Mouse (Mus musculus) left cerebral cortex, postnatal 14 days (tissue): ENCODE measurements around the gene Eefsec. TPM values are rescaled to one million over a fixed set of nuclear protein-coding genes. Genes with fewer than 3 reads are reported as not detected.

ENCODE experiments used
- DNase-seq, 2 experiments: peaks; one replicate each; pipeline ENCODE4 v3.0.0; 2021 to 2022; ENCODE audit warnings: low spot score in 2 of 2, mixed read lengths in 1 of 2
- intact Hi-C: fragments of 180-260 bp; cut with DNase I; formaldehyde crosslinking; loops from one replicate; pipeline ENCODE4 v1.15.1; 2025
- total RNA-seq, 2 experiments: library from RNA; stranded (reverse); gene quantifications; 2 replicates each; pipeline ENCODE4 v1.2.3; 2021

Gene Eefsec
- total RNA-seq, 2 experiments from 2014 or later = 19.4 to 20.8 TPM

DNA sequence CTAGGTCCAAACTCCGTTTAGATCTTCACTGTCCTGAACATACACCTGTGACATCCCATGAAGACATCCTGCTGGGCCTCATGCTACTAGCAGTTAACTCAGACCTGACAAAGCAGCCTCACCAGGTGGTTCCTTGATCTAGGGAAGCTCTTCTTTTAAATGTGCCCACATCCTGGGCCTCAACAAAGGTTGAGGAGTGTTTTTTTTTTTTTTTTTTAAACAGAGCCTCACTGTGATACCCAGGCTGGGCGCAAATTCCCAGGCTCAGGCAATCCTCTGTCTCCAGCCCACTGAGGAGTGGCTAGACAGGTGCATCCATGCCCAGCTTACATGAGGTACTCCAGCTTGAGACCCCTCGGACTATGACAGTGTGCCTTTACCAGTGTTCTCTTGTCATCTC is 3.8 kb downstream of the Eefsec start:
- intact Hi-C loops = no loop called here
- DNase-seq = no peak

DNA sequence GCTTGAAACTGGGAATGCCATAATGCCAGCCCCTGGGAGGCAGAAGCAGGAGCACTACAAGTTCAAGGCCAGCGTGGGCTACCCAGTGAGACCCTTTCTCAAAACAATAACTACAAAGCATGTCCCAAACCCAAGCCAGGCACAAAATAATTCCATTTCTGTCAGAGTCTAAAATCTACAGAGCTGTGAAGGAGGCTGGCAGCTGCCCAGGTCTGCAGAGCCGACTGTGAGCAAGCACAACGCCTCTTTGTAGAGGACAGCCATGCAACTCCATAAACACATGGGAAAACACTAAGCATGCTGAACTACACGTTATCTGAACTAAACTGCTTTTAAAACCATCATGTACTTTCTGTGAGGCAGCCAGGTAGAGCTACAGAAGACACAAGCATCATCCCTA is 7.3 kb downstream of the Eefsec start:
- intact Hi-C loops = no loop called here

DNA sequence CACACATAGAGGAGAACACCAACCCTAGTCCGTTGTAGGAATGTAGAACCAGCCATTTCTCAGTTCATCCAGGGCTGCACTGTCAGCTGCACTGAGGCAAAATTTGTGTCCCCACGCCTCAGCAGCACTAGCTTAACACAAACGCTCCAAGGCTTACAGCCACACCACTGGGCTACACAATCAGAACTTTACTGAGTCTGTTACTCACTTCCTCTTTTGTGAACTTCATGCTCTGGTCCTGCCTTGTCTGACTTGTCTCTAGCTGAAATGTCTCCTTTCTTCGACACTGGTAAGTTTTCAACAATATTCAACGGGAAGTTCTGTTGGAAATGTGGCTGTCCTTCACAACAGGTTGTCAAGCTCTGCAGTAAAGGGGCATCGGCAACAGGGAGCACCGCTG is 10.7 kb downstream of the Eefsec start:
- DNase-seq = no peak
- intact Hi-C loops = no loop called here

More for the DNA sequence above, 7.3 kb downstream of the Eefsec start:
- peak; percentile 55 to 58 for DNase-seq

DNA sequence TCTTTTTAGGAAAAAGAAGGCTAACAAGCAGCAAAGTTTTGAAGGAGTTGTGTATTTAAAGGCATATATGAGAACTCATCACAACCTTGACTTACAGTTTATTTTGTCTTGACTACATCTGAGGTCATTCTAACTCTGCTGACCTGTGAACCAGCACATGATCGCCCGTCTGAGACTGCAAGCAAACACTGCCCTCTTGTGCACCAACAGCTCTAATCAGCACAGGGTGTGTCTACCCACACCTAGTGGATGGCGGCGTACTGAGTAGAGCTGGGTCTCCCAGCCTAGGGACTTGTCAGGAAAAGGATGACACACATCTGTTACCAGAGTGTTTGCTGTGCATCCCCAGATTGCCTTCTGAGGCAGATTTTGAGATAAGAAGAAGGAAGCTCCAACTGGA is 15.1 kb downstream of the Eefsec start:
- intact Hi-C loops = no loop called here
- no peak for DNase-seq

DNA sequence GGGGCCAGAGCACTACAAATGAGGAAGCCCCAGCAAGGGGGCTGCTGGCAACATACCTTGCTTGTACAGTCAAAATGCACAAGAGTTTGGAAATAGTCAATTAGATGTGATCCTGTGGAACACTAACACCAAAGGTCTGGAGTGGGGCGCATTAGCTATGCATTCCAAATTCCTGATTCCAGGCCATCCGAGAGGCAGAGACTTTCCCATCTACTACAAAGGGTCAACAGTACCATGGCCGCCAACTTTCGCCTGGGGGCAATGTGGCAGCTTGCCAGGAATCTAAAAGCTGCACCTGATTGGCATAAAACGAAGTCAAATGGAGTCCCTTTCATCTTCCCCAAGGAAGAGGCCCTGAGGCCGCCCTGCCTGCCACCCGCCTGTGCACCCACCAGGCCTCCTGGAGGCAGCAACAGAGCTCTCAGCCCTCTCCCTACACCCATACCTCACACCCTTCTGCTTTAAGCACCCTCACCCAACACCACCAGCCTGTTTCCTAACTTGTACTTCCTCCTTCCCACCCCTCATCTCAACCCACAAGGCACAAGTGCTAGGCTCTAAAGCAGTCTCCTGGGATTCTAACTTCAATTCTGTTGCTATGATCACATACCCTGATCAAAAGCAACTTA is 30.1 kb downstream of the Eefsec start:
- DNase-seq = no peak
- intact Hi-C loops = no loop called here

DNA sequence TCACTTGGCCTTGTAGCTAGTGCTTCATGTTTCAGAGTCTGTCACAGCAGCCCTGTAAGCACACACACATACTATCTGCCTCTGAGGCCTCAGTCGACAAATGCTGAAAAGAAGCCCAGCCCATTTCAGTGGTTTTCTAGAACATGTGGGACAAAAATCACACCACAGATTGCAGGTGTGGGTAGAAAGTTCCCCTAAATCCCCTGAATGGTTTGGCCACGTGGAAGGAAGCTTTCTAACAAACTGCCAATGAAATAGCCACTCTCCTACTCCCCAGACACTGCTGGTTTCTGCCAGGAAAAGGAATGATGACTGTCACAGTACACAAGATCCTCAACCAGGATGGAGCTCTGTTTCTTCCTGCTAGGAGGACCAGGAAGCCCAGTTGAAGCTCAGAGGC is 33.7 kb downstream of the Eefsec start:
- intact Hi-C loops = no loop called here
- DNase-seq = no peak

DNA sequence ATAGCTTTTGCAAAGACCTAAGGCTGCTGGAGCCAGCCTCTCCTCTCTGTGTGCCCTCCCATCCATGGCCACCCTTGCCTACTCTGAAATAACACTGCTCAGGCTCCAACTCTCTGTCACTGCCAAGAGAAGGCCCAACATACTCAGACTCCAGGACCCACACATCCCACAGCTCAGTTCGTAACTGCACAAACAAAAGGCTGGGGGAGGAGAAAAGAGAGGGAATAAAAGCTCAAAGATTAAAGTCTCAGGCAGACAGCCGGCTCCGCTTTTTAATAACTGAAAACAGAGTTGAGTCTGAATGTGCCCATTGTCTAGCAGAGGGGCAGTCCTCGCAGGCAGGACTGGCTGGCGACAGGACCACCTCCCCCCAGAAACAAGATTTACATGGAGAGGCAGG is 36.8 kb downstream of the Eefsec start:
- intact Hi-C loops = no loop called here
- no peak for DNase-seq

DNA sequence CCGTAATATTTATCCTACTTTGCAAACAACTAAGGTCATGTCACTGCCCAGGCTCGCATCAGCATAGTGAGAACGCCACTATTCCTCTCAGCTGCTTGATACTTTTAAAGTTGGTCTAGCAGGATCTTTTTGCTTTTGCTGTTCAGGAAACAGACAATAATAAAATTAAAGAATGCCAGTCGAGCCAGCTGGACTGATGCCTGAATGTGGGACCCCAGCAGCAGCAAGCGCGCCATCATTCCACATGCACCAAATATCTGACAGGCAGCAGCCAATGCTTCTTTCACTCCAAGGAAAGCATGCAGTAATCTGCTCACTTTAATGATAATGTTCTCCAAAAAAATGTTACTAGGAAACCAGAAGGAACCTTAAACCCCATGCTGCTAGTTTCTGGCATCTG is 45.9 kb downstream of the Eefsec start:
- DNase-seq = no peak
- intact Hi-C loops = no loop called here

DNA sequence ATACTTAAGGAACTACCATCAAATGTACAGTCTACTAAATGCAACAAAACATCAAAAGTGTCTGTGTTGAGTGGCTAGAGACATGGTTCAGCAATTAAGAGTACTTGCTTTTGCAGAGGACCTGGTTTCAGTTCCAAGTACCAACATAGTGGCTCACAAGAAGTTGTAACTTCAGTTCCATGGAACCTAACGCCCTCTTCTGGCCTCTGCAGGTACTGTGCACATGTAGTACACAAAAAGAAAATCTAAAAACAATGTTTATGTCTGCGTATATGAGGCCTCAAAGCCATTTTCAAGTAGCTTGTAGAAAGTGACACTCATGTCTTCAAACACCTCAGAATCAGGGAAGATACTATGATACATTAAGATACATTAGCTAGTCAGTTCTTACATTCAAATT is 48.4 kb downstream of the Eefsec start:
- intact Hi-C loops = no loop called here

DNA sequence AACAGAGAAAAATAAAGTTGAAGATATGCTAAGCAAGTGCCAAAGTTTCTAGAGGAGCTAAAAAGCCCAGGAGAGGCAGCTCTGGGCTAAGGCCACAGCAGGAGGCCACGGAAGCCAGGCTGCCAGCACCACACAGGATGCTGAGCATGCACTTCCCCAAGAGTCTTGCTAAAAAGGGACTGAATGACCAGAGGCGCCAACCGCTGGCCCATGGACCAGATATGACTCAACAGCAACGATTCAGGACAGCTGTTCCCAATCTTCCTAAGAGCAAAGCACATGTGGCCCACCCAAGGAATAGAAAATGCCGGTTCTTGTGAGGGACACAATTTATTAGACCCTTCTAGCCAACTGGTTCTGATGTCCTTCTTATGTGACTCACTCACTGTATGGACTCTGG is 57.4 kb downstream of the Eefsec start:
- DNase-seq = no peak
- intact Hi-C loops = no loop called here

More for the DNA sequence above, 48.4 kb downstream of the Eefsec start:
- no peak for DNase-seq

DNA sequence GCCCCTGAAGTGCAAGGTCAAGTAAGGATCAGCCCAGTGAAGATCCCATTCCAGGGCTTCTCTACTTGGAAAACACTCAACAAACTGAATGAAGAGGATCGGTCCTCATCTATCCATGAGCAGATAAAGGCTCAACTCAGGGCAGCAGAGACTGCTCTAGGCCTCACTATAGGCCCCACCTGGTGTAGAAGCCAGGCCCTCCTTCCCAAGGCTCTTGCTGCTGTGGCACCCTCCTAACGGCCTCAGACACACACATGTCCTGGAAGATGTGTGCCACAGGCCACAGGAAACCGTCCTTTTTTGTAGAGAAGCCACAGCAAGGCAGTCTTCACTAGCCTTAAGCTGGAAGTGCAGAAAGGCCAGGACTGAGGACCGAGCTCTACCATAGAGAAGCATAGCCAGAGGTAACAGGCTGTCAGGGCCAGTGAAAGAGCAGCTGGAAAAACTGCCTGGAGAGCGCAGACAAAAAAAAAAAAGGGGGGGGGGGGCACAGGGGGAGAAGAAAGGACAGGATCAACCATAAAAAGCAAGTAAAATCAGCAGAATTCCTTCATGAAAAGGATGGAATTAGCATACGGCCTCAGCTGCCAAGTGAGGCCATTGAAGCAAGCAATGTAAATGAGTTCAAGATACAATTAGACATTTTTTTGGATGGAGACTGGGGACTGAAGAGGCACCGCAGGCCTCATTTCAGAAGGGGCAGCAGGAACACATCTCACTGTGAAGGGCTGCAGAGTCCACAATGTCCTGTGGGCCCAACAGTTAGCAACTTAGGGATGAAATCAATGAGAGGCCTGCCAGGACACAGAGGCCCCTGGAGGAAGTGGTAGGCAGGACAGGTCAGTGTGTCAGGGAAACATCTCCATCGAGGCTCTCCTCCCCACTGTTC is 58.3 kb downstream of the Eefsec start:
- intact Hi-C loops = no loop called here
- no peak for DNase-seq

DNA sequence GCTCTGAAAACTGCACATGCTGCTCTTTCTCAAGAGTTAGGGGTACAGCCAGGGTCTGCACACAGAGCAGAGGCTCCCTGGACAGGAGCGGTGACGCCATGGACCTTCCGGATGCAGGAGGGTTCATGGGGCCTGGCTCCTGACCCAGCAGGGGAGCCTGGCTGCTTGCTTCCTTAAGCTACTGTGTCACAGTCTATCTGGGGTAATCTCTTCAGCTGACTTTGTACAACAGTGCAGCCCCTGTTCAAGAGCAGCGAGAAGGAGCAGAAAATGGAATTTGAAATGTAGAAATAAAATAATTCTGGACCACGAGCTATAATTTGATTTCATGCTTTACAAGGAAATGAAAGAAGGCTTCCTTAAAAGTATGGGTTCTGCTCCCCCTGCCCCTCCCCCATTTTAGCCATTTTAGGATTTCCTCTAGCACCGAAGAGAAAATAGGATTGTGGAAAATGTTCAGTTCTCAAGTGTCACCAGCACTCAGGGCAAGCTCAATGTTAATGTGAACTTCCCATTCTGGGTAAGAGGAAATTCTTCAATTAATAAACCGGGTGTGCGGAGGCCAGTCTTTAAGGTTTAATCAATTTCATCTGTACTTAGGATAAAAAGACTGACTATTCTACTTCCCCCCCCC is 61.8 kb downstream of the Eefsec start:
- intact Hi-C loops = no loop called here
- DNase-seq = no peak

DNA sequence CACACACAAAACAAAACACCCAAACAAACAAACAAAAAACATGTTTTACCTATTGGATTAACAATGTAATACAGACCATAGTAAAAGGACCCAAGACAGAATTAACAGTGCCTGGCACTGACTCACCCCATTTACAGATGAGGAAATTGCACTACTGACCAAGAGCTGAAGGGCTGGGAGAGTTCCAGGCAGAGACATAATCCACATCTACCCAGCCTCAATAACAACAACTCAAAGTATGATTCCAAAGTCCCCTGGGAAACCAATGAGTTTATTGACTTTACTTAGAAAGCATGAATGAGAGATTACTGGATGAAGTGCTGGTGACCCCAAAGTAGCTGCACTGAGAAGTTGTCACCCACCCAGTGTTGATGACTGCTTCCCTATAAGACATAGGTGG is 62.6 kb downstream of the Eefsec start:
- intact Hi-C loops = no loop called here

DNA sequence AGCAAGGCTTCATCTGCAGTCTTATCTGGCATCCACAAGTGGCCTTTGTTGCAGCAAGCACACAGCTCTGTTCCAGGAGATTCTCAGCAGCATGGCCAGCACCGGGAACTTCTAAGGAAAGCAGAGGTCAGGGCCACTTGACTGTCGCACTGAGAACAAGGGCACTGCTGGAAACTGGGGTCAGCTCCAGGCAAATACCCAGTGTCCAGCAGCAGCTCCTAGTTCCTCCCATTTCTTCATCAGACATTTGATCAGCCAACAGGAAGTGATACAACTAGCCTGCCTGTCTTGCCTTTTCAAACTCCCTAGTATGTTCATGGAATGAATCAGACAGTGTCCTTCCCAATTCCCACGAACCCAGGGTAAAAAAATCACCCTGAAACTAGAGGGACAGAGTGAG is 66.6 kb downstream of the Eefsec start:
- no peak for DNase-seq
- intact Hi-C loops = no loop called here

More for the DNA sequence above, 62.6 kb downstream of the Eefsec start:
- no peak for DNase-seq

DNA sequence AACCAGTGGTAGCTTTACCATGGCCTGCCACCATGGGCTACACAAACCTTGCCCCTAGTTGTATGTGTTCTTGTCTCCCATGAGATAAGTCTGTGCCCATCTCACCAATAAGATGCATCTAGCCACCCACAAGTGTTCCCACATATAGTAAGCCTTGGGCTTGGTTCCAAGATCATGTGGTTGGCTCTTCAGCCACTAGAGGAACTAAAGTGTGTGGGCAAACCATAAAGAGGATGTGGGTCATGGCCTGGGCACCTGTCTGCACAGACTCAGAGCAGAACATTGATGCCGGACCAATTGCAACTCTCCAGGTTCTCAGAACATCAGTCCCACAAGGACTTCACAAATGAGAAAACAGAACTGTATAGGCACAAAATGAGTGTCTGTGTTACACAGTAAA is 67.5 kb downstream of the Eefsec start:
- peak; percentile 10 to 42 for DNase-seq
- intact Hi-C loops = no loop called here

DNA sequence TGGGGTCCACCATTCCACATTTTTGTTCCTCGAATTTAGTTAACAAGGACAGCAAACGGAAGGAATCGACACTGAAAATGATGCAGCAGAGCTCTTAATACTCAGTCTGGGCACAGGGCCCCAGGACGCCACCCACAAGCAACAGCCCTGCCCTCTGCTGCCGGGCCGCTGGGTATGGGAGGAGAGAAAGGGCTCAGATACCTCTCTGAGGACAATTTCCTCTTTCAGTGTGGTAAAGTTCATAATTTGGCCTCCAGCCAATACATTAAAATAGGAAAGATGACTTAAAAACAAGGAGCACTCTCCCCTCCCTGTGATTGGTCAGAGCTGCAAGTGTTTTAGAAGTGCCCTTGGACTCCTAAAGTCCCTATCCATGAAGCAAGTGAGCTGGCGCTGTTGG is 72.1 kb downstream of the Eefsec start:
- DNase-seq = no peak
- intact Hi-C loops = no loop called here

DNA sequence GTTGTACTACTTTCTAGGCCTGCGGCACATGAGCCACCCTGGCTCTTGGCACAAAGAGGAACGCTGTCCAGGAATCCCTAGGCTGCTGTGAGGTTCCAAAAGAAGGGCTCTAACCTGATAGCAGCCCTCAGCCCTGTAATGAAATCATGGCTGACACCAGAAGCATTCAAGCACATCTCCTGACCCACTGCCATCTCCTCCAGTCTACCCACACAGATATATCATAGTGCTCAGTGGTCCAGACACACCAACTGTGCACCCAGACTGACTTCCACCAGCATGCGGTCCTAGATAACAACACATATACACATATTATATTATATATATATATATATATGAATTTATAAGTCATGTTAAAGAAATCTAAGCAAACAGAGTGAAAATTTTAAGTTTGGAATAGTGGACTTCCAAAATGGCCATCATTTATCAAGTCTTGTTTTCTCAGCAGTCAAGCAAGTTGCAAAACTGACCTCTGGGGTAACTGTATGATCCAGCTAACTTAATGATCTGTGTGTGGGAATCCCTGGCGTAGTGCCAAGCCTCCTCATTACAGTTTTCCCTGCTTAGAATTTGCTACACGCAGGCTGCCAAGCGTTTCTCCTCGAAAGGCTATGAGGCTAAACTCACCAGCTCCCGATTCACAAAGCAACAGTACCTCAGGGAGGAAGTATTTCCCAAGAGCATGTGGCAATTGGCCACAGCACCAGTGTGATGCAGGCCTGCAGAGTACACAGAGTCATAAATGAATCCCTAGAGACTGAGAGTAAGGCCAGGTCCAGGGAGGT is 76.3 kb downstream of the Eefsec start:
- intact Hi-C loops = no loop called here
- DNase-seq = peak in 1 of 2 experiments; percentile 15

DNA sequence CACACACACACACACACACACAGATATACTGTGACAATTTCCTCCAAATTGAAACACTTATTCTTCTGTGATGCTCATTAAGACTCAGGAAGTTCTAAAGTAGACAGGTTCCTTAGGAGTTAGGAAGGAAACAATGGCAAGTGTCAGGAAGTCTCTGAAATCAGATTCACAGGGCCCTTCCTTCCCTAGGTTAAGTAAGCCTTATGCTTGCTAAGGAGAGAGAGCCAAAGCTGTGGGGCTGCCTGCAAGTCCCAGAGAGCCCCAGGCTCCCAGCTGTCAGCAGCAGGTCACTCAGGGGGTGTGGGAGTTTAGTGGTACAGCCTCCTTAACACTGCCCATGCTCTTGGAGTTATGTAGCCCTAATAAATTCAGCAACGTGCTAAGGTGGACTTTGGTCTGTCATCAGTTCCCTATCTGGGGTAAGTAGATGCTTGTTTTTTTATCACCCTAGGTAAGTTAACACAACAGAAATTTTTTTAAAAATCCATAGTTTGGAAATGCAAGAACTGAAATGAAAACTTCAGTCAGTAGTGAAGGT is 82.8 kb downstream of the Eefsec start:
- DNase-seq = no peak
- intact Hi-C loops = no loop called here

DNA sequence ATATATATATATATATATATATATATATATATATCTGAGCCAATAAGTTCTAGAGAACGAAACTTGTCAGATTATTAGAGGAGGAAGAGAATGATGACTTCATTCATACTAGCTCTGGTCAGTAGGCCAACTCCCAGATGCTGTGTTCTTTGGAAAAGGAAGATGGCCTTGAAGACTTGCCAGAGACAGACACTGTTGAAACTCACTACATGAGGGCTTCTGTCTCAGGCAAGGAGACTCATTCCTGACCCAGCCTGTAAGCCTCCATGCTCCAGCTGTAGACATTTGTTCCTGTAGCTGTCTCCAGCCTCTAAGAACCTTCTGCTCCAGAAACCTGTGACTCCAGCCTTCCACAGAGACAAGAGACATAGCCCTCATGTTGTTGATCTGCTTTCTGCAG is 85.2 kb downstream of the Eefsec start:
- intact Hi-C loops = no loop called here
- DNase-seq = no peak

DNA sequence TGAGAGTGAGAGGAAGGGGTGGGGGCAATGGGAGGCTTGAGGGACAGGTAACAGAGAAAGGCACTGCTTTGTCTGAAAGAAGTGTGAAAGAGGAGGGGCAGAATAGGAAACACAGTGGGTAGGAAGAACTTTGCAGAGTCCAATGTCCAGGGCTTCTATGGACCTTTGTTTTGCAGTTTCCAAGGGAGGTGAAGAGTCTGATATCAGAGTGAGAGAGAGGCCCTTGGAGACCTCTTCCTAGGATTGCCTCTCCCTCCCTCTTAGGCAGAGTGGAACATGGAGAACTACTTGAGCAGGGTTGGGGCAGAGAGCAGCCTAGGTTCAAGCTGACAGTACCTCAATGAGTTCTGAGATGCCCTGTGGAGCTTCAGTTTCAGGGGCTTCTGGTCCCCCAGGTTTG is 88.1 kb downstream of the Eefsec start:
- intact Hi-C loops = no loop called here
- DNase-seq = no peak
